Mouse (Mus musculus): ENCODE data around the gene Ppp1r2. TPM values are rescaled to one million over a fixed set of nuclear protein-coding genes. Genes with fewer than 3 reads are reported as not detected.

Gene Ppp1r2
- polyA plus RNA-seq, 1 experiment from 2014 or later: 112 TPM

- WGBS: 63% methylated on average over 5 of the region's 5 CpGs
- DNase-seq (ENCODE audit: low spot score): no peak
- Histone ChIP-seq H3K9me3 (replicated peaks; ENCODE audit: low read length) (no peaks in the 10 kb centered on the region), H3K27ac (no peak overlapping the region), H3K4me1 (replicated peaks; ENCODE audit: insufficient read depth, low read length) (peaks cover 11% of the 10 kb centered on the region), H3K36me3 (ENCODE audit: insufficient read depth, low read length) (no peaks in the 10 kb centered on the region), H3K27me3 (ENCODE audit: insufficient read depth, low read length) (no peaks in the 10 kb centered on the region), H3K9ac (ENCODE audit: low read depth, low read length) (no peak overlapping the region), H3K4me2 (ENCODE audit: low read length) (peak overlapping the region; percentile 51; the same call in 1 of the 2 replicates), H3K4me3 (replicated peaks; ENCODE audit: low read depth, low read length) (no peak overlapping the region)
- no peak for ATAC-seq (replicated peaks; ENCODE audit: low FRiP score, low read depth)
- TF ChIP-seq CTCF (IDR thresholded peaks at IDR 0.05; ENCODE audit: low read depth): no peak
Measured at GRCm38 (mm10) chr16:31232491-31233166, 42.4 kb downstream of the Ppp1r2 start.

DNA sequence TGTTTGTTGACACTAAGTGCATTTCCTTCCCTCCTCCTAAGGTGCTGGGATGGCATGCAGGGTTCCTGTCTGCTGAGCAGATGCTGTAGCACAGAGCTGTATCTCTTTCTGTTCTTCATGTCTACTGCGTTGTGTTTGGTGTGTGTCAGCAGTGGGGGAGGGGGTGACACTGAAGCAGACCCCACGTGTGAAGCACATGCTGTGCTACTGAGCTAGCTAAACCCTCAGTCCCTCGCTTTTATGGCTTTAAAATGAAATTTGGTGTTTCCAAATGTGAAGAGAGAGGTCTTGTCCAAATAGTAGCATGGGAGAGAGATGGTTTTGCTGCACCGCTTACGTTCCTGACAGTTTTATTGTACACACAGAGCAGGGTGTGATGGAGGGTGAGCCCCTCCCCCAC is 43.5 kb downstream of the Ppp1r2 start:
- Histone ChIP-seq H3K4me2 (ENCODE audit: low read length) (no peak overlapping the region), H3K27me3 (ENCODE audit: insufficient read depth, low read length) (no peaks in the 10 kb centered on the region), H3K9me3 (replicated peaks; ENCODE audit: low read length) (no peaks in the 10 kb centered on the region), H3K36me3 (ENCODE audit: insufficient read depth, low read length) (no peaks in the 10 kb centered on the region), H3K4me1 (replicated peaks; ENCODE audit: insufficient read depth, low read length) (peaks cover 11% of the 10 kb centered on the region), H3K27ac (no peak overlapping the region), H3K9ac (ENCODE audit: low read depth, low read length) (no peak overlapping the region), H3K4me3 (replicated peaks; ENCODE audit: low read depth, low read length) (no peak overlapping the region)
- WGBS: 60% methylated on average over 5 of the region's 5 CpGs
- no peak for DNase-seq (ENCODE audit: low spot score)
- no peak for ATAC-seq (replicated peaks; ENCODE audit: low FRiP score, low read depth)
- TF ChIP-seq CTCF (IDR thresholded peaks at IDR 0.05; ENCODE audit: low read depth): no peak

- Histone ChIP-seq H3K4me3 (replicated peaks; ENCODE audit: low read depth, low read length) (no peak overlapping the region), H3K9ac (ENCODE audit: low read depth, low read length) (no peak overlapping the region), H3K27me3 (ENCODE audit: insufficient read depth, low read length) (no peaks in the 10 kb centered on the region), H3K4me1 (replicated peaks; ENCODE audit: insufficient read depth, low read length) (no peaks in the 10 kb centered on the region), H3K9me3 (replicated peaks; ENCODE audit: low read length) (no peaks in the 10 kb centered on the region), H3K27ac (no peak overlapping the region), H3K4me2 (ENCODE audit: low read length) (no peak overlapping the region), H3K36me3 (ENCODE audit: insufficient read depth, low read length) (no peaks in the 10 kb centered on the region)
- WGBS: 87% methylated on average over 1 of the region's 1 CpGs
- no peak for ATAC-seq (replicated peaks; ENCODE audit: low FRiP score, low read depth)
- TF ChIP-seq CTCF (IDR thresholded peaks at IDR 0.05; ENCODE audit: low read depth): no peak
- DNase-seq (ENCODE audit: low spot score): no peak
Measured at GRCm38 (mm10) chr16:31227746-31228145, 47.3 kb downstream of the Ppp1r2 start.

DNA sequence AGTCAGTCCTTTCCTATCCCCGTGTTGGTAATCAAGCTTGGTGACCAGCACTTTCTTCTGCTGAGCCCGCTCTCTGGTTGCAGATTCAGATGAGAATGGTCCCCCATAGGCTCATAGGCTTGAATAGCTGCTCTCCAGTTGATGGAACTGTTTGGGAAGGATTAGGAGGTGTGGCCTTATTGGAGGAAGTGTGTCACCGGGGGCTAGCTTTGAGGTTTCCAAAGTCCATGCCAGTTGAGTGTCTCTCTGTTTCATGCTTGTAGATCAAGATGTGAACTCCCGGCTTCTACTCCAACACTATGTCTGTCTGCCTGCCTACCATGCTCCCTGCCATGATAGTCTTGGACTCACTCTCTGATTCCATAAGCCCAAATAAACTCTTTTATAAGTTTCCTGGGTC is 59.8 kb downstream of the Ppp1r2 start:
- Histone ChIP-seq H3K27ac (no peak overlapping the region), H3K4me1 (replicated peaks; ENCODE audit: insufficient read depth, low read length) (no peaks in the 10 kb centered on the region), H3K27me3 (ENCODE audit: insufficient read depth, low read length) (no peaks in the 10 kb centered on the region), H3K9ac (ENCODE audit: low read depth, low read length) (no peak overlapping the region), H3K9me3 (replicated peaks; ENCODE audit: low read length) (no peaks in the 10 kb centered on the region), H3K36me3 (ENCODE audit: insufficient read depth, low read length) (no peaks in the 10 kb centered on the region), H3K4me2 (ENCODE audit: low read length) (no peak overlapping the region), H3K4me3 (replicated peaks; ENCODE audit: low read depth, low read length) (no peak overlapping the region)
- WGBS: 96% methylated on average over 4 of the region's 4 CpGs
- ATAC-seq (replicated peaks; ENCODE audit: low FRiP score, low read depth) (no peak), DNase-seq (ENCODE audit: low spot score) (no peak)
- TF ChIP-seq CTCF (IDR thresholded peaks at IDR 0.05; ENCODE audit: low read depth): no peak

DNA sequence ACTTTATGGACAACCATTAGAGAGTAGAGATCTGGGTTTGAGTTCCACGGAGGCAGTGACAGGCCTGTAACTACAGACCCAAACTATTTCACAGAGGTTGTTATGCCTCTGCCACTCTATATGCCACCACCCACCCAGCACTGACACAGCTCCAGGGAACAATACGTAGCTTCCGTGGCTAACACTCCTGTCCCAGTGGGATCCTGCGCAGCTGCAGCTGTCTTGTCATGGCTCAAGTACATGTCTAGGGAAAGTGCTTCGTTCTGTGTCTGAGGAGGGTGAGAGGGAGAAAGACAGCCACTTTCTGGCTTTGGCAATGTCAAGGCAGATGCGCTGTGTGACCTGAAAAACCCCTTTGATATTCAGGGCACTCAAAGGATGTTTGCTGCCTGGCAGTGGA is 61.6 kb downstream of the Ppp1r2 start:
- no peaks in the 10 kb centered on the region for H3K9me3 ChIP-seq (replicated peaks; ENCODE audit: low read length)
- DNase-seq (ENCODE audit: low spot score) (no peak), ATAC-seq (replicated peaks; ENCODE audit: low FRiP score, low read depth) (no peak)
- WGBS: 89% methylated on average over 6 of the region's 6 CpGs
- no peak overlapping the region for H3K4me3 ChIP-seq (replicated peaks; ENCODE audit: low read depth, low read length)
- H3K9ac ChIP-seq (ENCODE audit: low read depth, low read length): no peak overlapping the region
- H3K27me3 ChIP-seq (ENCODE audit: insufficient read depth, low read length): no peaks in the 10 kb centered on the region
- H3K36me3 ChIP-seq (ENCODE audit: insufficient read depth, low read length): no peaks in the 10 kb centered on the region
- no peak for TF ChIP-seq CTCF (IDR thresholded peaks at IDR 0.05; ENCODE audit: low read depth)
- no peaks in the 10 kb centered on the region for H3K4me1 ChIP-seq (replicated peaks; ENCODE audit: insufficient read depth, low read length)
- H3K27ac ChIP-seq: no peak overlapping the region
- H3K4me2 ChIP-seq (ENCODE audit: low read length): no peak overlapping the region

- 72% methylated on average over 9 of the region's 9 CpGs for WGBS
- no peaks in the 10 kb centered on the region for H3K9me3 ChIP-seq (replicated peaks; ENCODE audit: low read length)
- no peak for DNase-seq (ENCODE audit: low spot score)
- no peaks in the 10 kb centered on the region for H3K36me3 ChIP-seq (ENCODE audit: insufficient read depth, low read length)
- no peak for TF ChIP-seq CTCF (IDR thresholded peaks at IDR 0.05; ENCODE audit: low read depth)
- no peak overlapping the region for H3K9ac ChIP-seq (ENCODE audit: low read depth, low read length)
- H3K4me1 ChIP-seq (replicated peaks; ENCODE audit: insufficient read depth, low read length): no peaks in the 10 kb centered on the region
- H3K27ac ChIP-seq: no peak overlapping the region
- no peak for ATAC-seq (replicated peaks; ENCODE audit: low FRiP score, low read depth)
- H3K4me2 ChIP-seq (ENCODE audit: low read length): no peak overlapping the region
- H3K27me3 ChIP-seq (ENCODE audit: insufficient read depth, low read length): no peaks in the 10 kb centered on the region
- no peak overlapping the region for H3K4me3 ChIP-seq (replicated peaks; ENCODE audit: low read depth, low read length)
Measured at GRCm38 (mm10) chr16:31211503-31211902, 63.6 kb downstream of the Ppp1r2 start.

DNA sequence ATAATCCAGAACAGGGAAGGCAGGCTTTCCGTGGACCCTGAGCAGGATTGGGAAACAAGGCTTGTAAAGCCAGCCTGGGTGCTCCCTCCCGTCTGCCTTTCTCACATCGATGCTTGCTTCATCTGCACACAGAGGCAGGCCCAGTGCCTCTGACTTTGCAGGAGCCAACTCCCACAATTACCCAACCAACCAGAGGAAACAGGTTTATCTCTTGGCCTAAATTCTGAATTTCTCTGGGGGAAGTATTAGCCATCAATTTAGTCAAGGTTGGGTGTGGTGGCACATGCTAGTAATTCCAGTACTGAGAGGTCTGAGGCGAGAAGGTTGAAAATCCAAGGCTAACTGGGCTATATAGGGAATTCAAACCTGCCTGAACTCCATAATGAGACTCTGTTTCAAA is 64.6 kb downstream of the Ppp1r2 start:
- no peak overlapping the region for H3K4me2 ChIP-seq (ENCODE audit: low read length)
- H3K36me3 ChIP-seq (ENCODE audit: insufficient read depth, low read length): no peaks in the 10 kb centered on the region
- 58% methylated on average over 4 of the region's 4 CpGs for WGBS
- H3K4me1 ChIP-seq (replicated peaks; ENCODE audit: insufficient read depth, low read length): no peaks in the 10 kb centered on the region
- no peaks in the 10 kb centered on the region for H3K9me3 ChIP-seq (replicated peaks; ENCODE audit: low read length)
- no peak for TF ChIP-seq CTCF (IDR thresholded peaks at IDR 0.05; ENCODE audit: low read depth)
- no peak overlapping the region for H3K27ac ChIP-seq
- ATAC-seq (replicated peaks; ENCODE audit: low FRiP score, low read depth) (no peak), DNase-seq (ENCODE audit: low spot score) (no peak)
- no peak overlapping the region for H3K4me3 ChIP-seq (replicated peaks; ENCODE audit: low read depth, low read length)
- no peak overlapping the region for H3K9ac ChIP-seq (ENCODE audit: low read depth, low read length)
- no peaks in the 10 kb centered on the region for H3K27me3 ChIP-seq (ENCODE audit: insufficient read depth, low read length)

Data from kidney, postnatal 0 days (tissue).